Comparison of ENCODE assay signal across 15 mouse cellular contexts in the genomic region with DNA sequence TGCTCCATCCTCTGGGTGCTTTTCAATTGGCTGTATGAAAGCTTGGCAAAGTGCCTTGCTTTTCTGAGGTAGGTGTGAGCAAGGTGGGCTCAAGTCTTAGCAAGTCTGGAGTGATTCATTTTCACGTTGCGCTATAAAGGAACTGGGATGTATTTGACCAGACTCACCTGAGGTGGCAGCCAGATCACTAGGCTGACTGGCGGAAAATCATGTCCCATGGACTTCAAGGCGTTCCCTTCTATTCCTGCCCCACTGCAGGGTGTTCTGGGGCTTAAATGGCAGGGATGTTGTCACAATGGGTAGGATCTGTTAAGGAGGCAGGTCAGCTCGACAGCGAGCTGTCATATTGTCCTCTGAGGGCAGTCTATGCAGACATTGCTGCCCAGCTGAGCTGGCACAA. TPM values are rescaled to one million over a fixed set of nuclear protein-coding genes. Genes with fewer than 3 reads are reported as not detected.
A peak's percentile ranks its signal among the peaks of the same experiment; 100 is the strongest.
DNase-seq lines count a peak whose midpoint lies in the region; ATAC-seq and TF ChIP-seq lines count a peak whose summit lies in the region.
"Had no signal": no experiment of that assay in that cellular context is flagged by ENCODE, and none has a peak within 500 bp of the region (broad histone marks: within the 10 kb centered on the region; RNA-seq: fewer than 3 reads in every experiment).

No protein-coding gene starts in this region.

- peak overlapping the region; percentile 16; the same call in 1 of the 2 replicates for H3K9ac ChIP-seq in heart, embryonic 14.5 days (ENCODE audit: low read length)
- H3K9ac ChIP-seq in midbrain, embryonic 13.5 days (replicated peaks), result peak overlapping the region; percentile 48
- H3K9ac ChIP-seq in midbrain, postnatal 0 days (replicated peaks; ENCODE audit: low read length, poor library complexity, severe bottlenecking), result no peak overlapping the region; the same call in 1 of the 2 replicates
- peak overlapping the region; percentile 45; the same call in 1 of the 2 replicates for H3K9ac ChIP-seq in forebrain, embryonic 13.5 days
- 0 out of 2 replicates have a peak overlapping the region, but pooled peaks have one; percentile 11 for H3K9ac ChIP-seq in neural tube, embryonic 15.5 days (replicated peaks)
- H3K9ac ChIP-seq: heart, embryonic 12.5 days; lung, embryonic 15.5 days had no signal

- H3K27ac ChIP-seq in heart, embryonic 14.5 days (replicated peaks in 1 of 2; ENCODE audit: control insufficient read depth in 1 of 2, insufficient read depth in 1 of 2, low read depth in 2 of 2, low read length in 2 of 2), result no peak overlapping the region
- no peak overlapping the region for H3K27ac ChIP-seq in midbrain, embryonic 13.5 days
- no peak overlapping the region for H3K27ac ChIP-seq in midbrain, postnatal 0 days (ENCODE audit: low read depth, low read length)
- no peak overlapping the region for H3K27ac ChIP-seq in forebrain, embryonic 13.5 days
- H3K27ac ChIP-seq in neural tube, embryonic 15.5 days (replicated peaks), result no peak overlapping the region

- H3K27me3 ChIP-seq in heart, embryonic 14.5 days (ENCODE audit: control insufficient read depth, insufficient read depth, low read length), result no peaks in the 10 kb centered on the region
- H3K27me3 ChIP-seq in midbrain, embryonic 13.5 days, result no peaks in the 10 kb centered on the region
- H3K27me3 ChIP-seq in midbrain, postnatal 0 days (ENCODE audit: insufficient read depth, low read length), result no peaks in the 10 kb centered on the region
- H3K27me3 ChIP-seq in forebrain, embryonic 13.5 days, result no peaks in the 10 kb centered on the region
- no peaks in the 10 kb centered on the region for H3K27me3 ChIP-seq in neural tube, embryonic 15.5 days (replicated peaks)
- H3K27me3 ChIP-seq: heart, embryonic 12.5 days; lung, embryonic 15.5 days; megakaryocyte, embryonic 14.5 days had no signal

- H3K4me2 ChIP-seq in heart, embryonic 14.5 days (ENCODE audit: low read length), result no peak overlapping the region
- H3K4me2 ChIP-seq in midbrain, embryonic 13.5 days (replicated peaks), result peak overlapping the region; percentile 90
- no peak overlapping the region for H3K4me2 ChIP-seq in midbrain, postnatal 0 days (ENCODE audit: low read depth, low read length, poor library complexity, severe bottlenecking)
- H3K4me2 ChIP-seq in forebrain, embryonic 13.5 days, result peak overlapping the region; percentile 82; the same call in 1 of the 2 replicates
- peak overlapping the region; percentile 19 for H3K4me2 ChIP-seq in neural tube, embryonic 15.5 days

- H3K4me3 ChIP-seq in heart, embryonic 14.5 days (ENCODE audit: control insufficient read depth in 1 of 2, insufficient read depth in 1 of 2, low read depth in 1 of 2, low read length in 2 of 2), result no peak overlapping the region
- no peak overlapping the region for H3K4me3 ChIP-seq in midbrain, embryonic 13.5 days (replicated peaks)
- no peak overlapping the region for H3K4me3 ChIP-seq in midbrain, postnatal 0 days (ENCODE audit: low read depth, low read length)
- H3K4me3 ChIP-seq in forebrain, embryonic 13.5 days, result no peak overlapping the region
- H3K4me3 ChIP-seq in neural tube, embryonic 15.5 days (replicated peaks), result no peak overlapping the region
- H3K4me3 ChIP-seq: heart, embryonic 12.5 days; lung, embryonic 15.5 days; megakaryocyte, embryonic 14.5 days had no signal

- TF ChIP-seq CTCF in midbrain, postnatal 0 days (IDR thresholded peaks at IDR 0.05), result no peak

- WGBS in heart, embryonic 14.5 days, result 82% methylated on average over 6 of the region's 6 CpGs
- WGBS in midbrain, embryonic 13.5 days, result 83% methylated on average over 6 of the region's 6 CpGs
- WGBS in midbrain, postnatal 0 days, result 69% methylated on average over 6 of the region's 6 CpGs
- 80% methylated on average over 6 of the region's 6 CpGs for WGBS in forebrain, embryonic 13.5 days
- 82% methylated on average over 6 of the region's 6 CpGs for WGBS in neural tube, embryonic 15.5 days

- H3K9me3 ChIP-seq in heart, embryonic 14.5 days (ENCODE audit: control insufficient read depth, low read length), result no peaks in the 10 kb centered on the region
- H3K9me3 ChIP-seq in midbrain, embryonic 13.5 days, result no peaks in the 10 kb centered on the region
- no peaks in the 10 kb centered on the region for H3K9me3 ChIP-seq in midbrain, postnatal 0 days (ENCODE audit: low read length)
- H3K9me3 ChIP-seq in forebrain, embryonic 13.5 days (replicated peaks), result no peaks in the 10 kb centered on the region
- H3K9me3 ChIP-seq in neural tube, embryonic 15.5 days (replicated peaks), result no peaks in the 10 kb centered on the region
- H3K9me3 ChIP-seq: heart, embryonic 12.5 days; lung, embryonic 15.5 days; megakaryocyte, embryonic 14.5 days had no signal

- ATAC-seq in heart, embryonic 14.5 days (ENCODE audit: insufficient number of reproducible peaks, insufficient read depth, low FRiP score, low read depth), result no peak
- no peak for ATAC-seq in midbrain, embryonic 13.5 days
- ATAC-seq in midbrain, postnatal 0 days (ENCODE audit: low FRiP score), result no peak
- ATAC-seq in forebrain, embryonic 13.5 days, result no peak
- no peak for ATAC-seq in neural tube, embryonic 15.5 days (ENCODE audit: low FRiP score)

- H3K4me1 ChIP-seq in heart, embryonic 14.5 days (ENCODE audit: control insufficient read depth in 2 of 2, insufficient read depth in 2 of 2, low read length in 2 of 2), result peaks cover 3 to 9% of the 10 kb centered on the region in 2 experiments
- peaks cover 36% of the 10 kb centered on the region for H3K4me1 ChIP-seq in midbrain, embryonic 13.5 days (replicated peaks)
- H3K4me1 ChIP-seq in midbrain, postnatal 0 days (ENCODE audit: insufficient read depth, low read length), result peaks cover 7% of the 10 kb centered on the region; the same call in 1 of the 2 replicates
- H3K4me1 ChIP-seq in forebrain, embryonic 13.5 days, result peaks cover 29% of the 10 kb centered on the region
- peaks cover 45% of the 10 kb centered on the region for H3K4me1 ChIP-seq in neural tube, embryonic 15.5 days

- intact Hi-C loops in heart, postnatal 36 days (cut with DNase I), result loop anchor here (5.0 to 10.0 kb wide), 2 partner anchors 55 to 287 kb away; a partner anchor contains a TSS

- DNase-seq in heart, postnatal 36 days, result no peak
- no peak for DNase-seq in midbrain, postnatal 0 days (ENCODE audit: low spot score)
- DNase-seq in kidney, postnatal 36 days, result no peak
- DNase-seq in spleen, postnatal 36 days (ENCODE audit: low spot score in 2 of 2), result no peak
- DNase-seq: adrenal gland, adult 2 months; B cell, adult 2 months; kidney, postnatal 10 days; retina, postnatal 1 day had no signal

- peaks cover 11% of the 10 kb centered on the region; the same call in 1 of the 2 replicates for H3K36me3 ChIP-seq in heart, embryonic 14.5 days (ENCODE audit: control insufficient read depth, insufficient read depth, low read length)
- H3K36me3 ChIP-seq in midbrain, embryonic 13.5 days, result peaks cover 25% of the 10 kb centered on the region
- no peaks in the 10 kb centered on the region; the same call in 1 of the 2 replicates for H3K36me3 ChIP-seq in midbrain, postnatal 0 days (ENCODE audit: insufficient read depth, low read length)
- H3K36me3 ChIP-seq in forebrain, embryonic 13.5 days (ENCODE audit: poor library complexity, severe bottlenecking), result peaks cover 23% of the 10 kb centered on the region
- peaks cover 8% of the 10 kb centered on the region; the same call in 1 of the 2 replicates for H3K36me3 ChIP-seq in neural tube, embryonic 15.5 days

RNA-seq across cellular contexts. Expression of a gene that starts 2.7 kb away (rescaled TPM):
- polyA plus RNA-seq in heart, embryonic 14.5 days (2014; fragmentation: Nextera tagmentation; extraction: Ambion mirVana), result 68.5 and 74.8 TPM in 2 replicates
- total RNA-seq in heart, postnatal 36 days (2021), result 10 to 100 TPM; 14.5 to 18.3 TPM
- 91.2 and 92.7 TPM in 2 replicates for polyA plus RNA-seq in midbrain, embryonic 13.5 days (2015; fragmentation: Nextera tagmentation; extraction: Ambion mirVana)
- 39.5 and 48.7 TPM in 2 replicates for total RNA-seq in midbrain, postnatal 0 days (2014; rRNA removed)
- polyA plus RNA-seq in midbrain, postnatal 0 days (2015; fragmentation: Nextera tagmentation; extraction: Ambion mirVana), result 56.6 and 57.1 TPM in 2 replicates
- polyA plus RNA-seq in forebrain, embryonic 13.5 days (2015; fragmentation: Nextera tagmentation; extraction: Ambion mirVana), result 90.3 and 93.2 TPM in 2 replicates
- 69.7 and 73.1 TPM in 2 replicates for polyA plus RNA-seq in neural tube, embryonic 15.5 days (2015; fragmentation: Nextera tagmentation; extraction: Ambion mirVana)

RNA-seq across cellular contexts. Expression of a gene that starts 29.9 kb away (rescaled TPM):
- 16.2 TPM in 2 replicates for polyA plus RNA-seq in heart, embryonic 14.5 days (2014; fragmentation: Nextera tagmentation; extraction: Ambion mirVana)
- 10 to 100 TPM; 53.3 to 56.8 TPM for total RNA-seq in heart, postnatal 36 days (2021)
- polyA plus RNA-seq in midbrain, embryonic 13.5 days (2015; fragmentation: Nextera tagmentation; extraction: Ambion mirVana), result 9.3 and 9.9 TPM in 2 replicates
- total RNA-seq in midbrain, postnatal 0 days (2014; rRNA removed), result 59.8 and 63.1 TPM in 2 replicates
- 7.1 and 8.4 TPM in 2 replicates for polyA plus RNA-seq in midbrain, postnatal 0 days (2015; fragmentation: Nextera tagmentation; extraction: Ambion mirVana)
- 11.3 and 12.0 TPM in 2 replicates for polyA plus RNA-seq in forebrain, embryonic 13.5 days (2015; fragmentation: Nextera tagmentation; extraction: Ambion mirVana)
- 10.0 and 10.6 TPM in 2 replicates for polyA plus RNA-seq in neural tube, embryonic 15.5 days (2015; fragmentation: Nextera tagmentation; extraction: Ambion mirVana)

Comparison
In these comparisons a context has a peak if more than half of its experiments do, and no peak if none do; other contexts are left out.
1. H3K4me2 ChIP-seq: peak in midbrain, embryonic 13.5 days (single experiment), forebrain, embryonic 13.5 days (single experiment) and neural tube, embryonic 15.5 days (single experiment); none in heart, embryonic 14.5 days (single experiment) and midbrain, postnatal 0 days (single experiment).